Mouse (Mus musculus): ENCODE results near the gene Megf8. TPM values are rescaled to one million over a fixed set of nuclear protein-coding genes. Genes with fewer than 3 reads are reported as not detected.
"Not testable (repeated sequence)": the region's sequence is repeated elsewhere in the genome, so short reads cannot be mapped to it uniquely, and the experiment has no call there.

Gene Megf8
- polyA plus RNA-seq, 1 experiment from 2014 or later, result 19.8 TPM

GRCm38 (mm10) chr7:25325431-25325830, 8.5 kb downstream of the Megf8 start:
- Histone ChIP-seq H3K4me1 (replicated peaks) (peaks cover 14% of the 10 kb centered on the region), H3K36me3 (peaks cover 34% of the 10 kb centered on the region)
- not testable (repeated sequence) for H3K9ac ChIP-seq (replicated peaks); H3K27ac ChIP-seq; H3K27me3 ChIP-seq; H3K9me3 ChIP-seq; H3K4me3 ChIP-seq (replicated peaks); H3K4me2 ChIP-seq (replicated peaks); ATAC-seq
- WGBS, result 94% methylated on average over 6 of the region's 6 CpGs

GRCm38 (mm10) chr7:25326233-25326632, 9.3 kb downstream of the Megf8 start:
- ATAC-seq, result no peak
- H3K36me3 ChIP-seq, result peaks cover 42% of the 10 kb centered on the region
- H3K4me1 ChIP-seq (replicated peaks), result peaks cover 10% of the 10 kb centered on the region
- no peak overlapping the region for H3K4me3 ChIP-seq (replicated peaks)
- WGBS, result 95% methylated on average over 8 of the region's 8 CpGs
- H3K27me3 ChIP-seq, result no peaks in the 10 kb centered on the region
- no peak overlapping the region for H3K4me2 ChIP-seq (replicated peaks)
- H3K9me3 ChIP-seq, result no peaks in the 10 kb centered on the region
- H3K27ac ChIP-seq, result no peak overlapping the region
- H3K9ac ChIP-seq (replicated peaks), result no peak overlapping the region

- Histone ChIP-seq H3K4me1 (replicated peaks) (0 out of 2 replicates have a peak, but pooled peaks cover 3% of the 10 kb centered on the region), H3K27me3 (no peaks in the 10 kb centered on the region), H3K27ac (no peak overlapping the region), H3K4me3 (replicated peaks) (no peak overlapping the region), H3K36me3 (peaks cover 75% of the 10 kb centered on the region), H3K9me3 (no peaks in the 10 kb centered on the region), H3K4me2 (replicated peaks) (no peak overlapping the region), H3K9ac (replicated peaks) (no peak overlapping the region)
- ATAC-seq, result peak; percentile 76
- WGBS, result 41% methylated on average over 16 of the region's 16 CpGs
Measured at GRCm38 (mm10) chr7:25333596-25334307, 16.8 kb downstream of the Megf8 start.

DNA sequence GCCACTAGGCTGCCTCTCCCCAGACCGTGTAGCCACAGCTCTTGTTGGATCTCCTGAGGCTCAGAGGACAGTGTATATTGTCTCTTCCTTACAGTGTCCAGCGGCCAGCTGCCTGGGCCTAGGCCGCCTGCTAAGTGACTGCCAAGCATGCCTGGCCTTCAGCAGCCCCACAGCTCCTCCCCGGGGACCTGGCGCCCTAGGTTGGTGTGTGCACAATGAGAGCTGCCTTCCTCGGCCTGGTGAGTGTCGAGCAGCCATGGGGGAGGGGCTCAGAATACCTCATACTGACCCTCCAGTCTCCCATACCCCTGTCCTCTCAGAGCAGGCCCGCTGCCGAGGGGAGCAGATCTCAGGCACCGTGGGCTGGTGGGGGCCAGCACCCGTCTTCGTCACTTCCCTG, 17.5 kb downstream of the Megf8 start:
- H3K27me3 ChIP-seq, result no peaks in the 10 kb centered on the region
- no peak overlapping the region for H3K27ac ChIP-seq
- H3K4me3 ChIP-seq (replicated peaks), result no peak overlapping the region
- H3K36me3 ChIP-seq, result peaks cover 75% of the 10 kb centered on the region
- ATAC-seq, result peak; percentile 35
- H3K4me1 ChIP-seq (replicated peaks), result 0 out of 2 replicates have a peak, but pooled peaks cover 3% of the 10 kb centered on the region
- no peak overlapping the region for H3K9ac ChIP-seq (replicated peaks)
- WGBS, result 84% methylated on average over 12 of the region's 12 CpGs
- H3K4me2 ChIP-seq (replicated peaks), result no peak overlapping the region
- H3K9me3 ChIP-seq, result no peaks in the 10 kb centered on the region

GRCm38 (mm10) chr7:25339329-25339728, 22.4 kb downstream of the Megf8 start:
- Histone ChIP-seq H3K27me3 (no peaks in the 10 kb centered on the region), H3K27ac (no peak overlapping the region), H3K9me3 (no peaks in the 10 kb centered on the region), H3K4me1 (replicated peaks) (peaks cover 7% of the 10 kb centered on the region), H3K36me3 (peaks cover 84% of the 10 kb centered on the region), H3K4me2 (replicated peaks) (no peak overlapping the region), H3K4me3 (replicated peaks) (no peak overlapping the region), H3K9ac (replicated peaks) (no peak overlapping the region)
- no peak for ATAC-seq
- WGBS, result 91% methylated on average over 9 of the region's 9 CpGs

GRCm38 (mm10) chr7:25341000-25341784, 24.2 kb downstream of the Megf8 start:
- no peak overlapping the region for H3K4me3 ChIP-seq (replicated peaks)
- peaks cover 80% of the 10 kb centered on the region for H3K36me3 ChIP-seq
- 69% methylated on average over 19 of the region's 20 CpGs for WGBS
- H3K9ac ChIP-seq (replicated peaks), result no peak overlapping the region
- H3K4me1 ChIP-seq (replicated peaks), result peaks cover 7% of the 10 kb centered on the region
- H3K9me3 ChIP-seq, result no peaks in the 10 kb centered on the region
- no peak overlapping the region for H3K4me2 ChIP-seq (replicated peaks)
- H3K27ac ChIP-seq, result no peak overlapping the region
- peak; percentile 65 for ATAC-seq
- H3K27me3 ChIP-seq, result no peaks in the 10 kb centered on the region

DNA sequence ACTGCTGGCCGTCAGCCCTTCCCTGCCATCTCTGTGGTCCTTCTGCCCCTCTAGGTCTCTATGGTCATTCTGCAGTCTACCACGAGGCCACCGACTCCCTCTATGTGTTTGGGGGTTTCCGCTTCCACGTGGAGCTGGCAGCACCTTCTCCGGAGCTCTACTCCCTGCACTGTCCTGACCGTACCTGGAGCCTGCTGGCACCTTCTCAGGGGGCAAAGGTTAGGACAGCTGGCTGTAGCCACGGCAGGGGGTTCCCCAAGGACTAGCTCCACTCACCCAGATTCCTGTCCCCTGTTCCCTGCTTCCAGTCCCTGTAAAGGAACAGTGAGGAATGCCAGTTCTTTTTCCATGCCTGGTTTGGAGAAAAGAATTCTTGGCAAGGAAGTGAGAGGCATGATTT, 31.9 kb downstream of the Megf8 start:
- no peak for ATAC-seq
- H3K4me1 ChIP-seq (replicated peaks), result no peaks in the 10 kb centered on the region
- 84% methylated on average over 8 of the region's 8 CpGs for WGBS
- peaks cover 7% of the 10 kb centered on the region; the same call in 1 of the 2 replicates for H3K9me3 ChIP-seq
- no peak overlapping the region for H3K27ac ChIP-seq
- H3K36me3 ChIP-seq, result peaks cover 95% of the 10 kb centered on the region
- no peak overlapping the region for H3K4me3 ChIP-seq (replicated peaks)
- no peak overlapping the region for H3K9ac ChIP-seq (replicated peaks)
- H3K27me3 ChIP-seq, result no peaks in the 10 kb centered on the region
- H3K4me2 ChIP-seq (replicated peaks), result no peak overlapping the region

GRCm38 (mm10) chr7:25358721-25359206, 41.8 kb downstream of the Megf8 start:
- no peak overlapping the region for H3K9ac ChIP-seq (replicated peaks)
- H3K4me1 ChIP-seq (replicated peaks), result 0 out of 2 replicates have a peak, but pooled peaks cover 6% of the 10 kb centered on the region
- ATAC-seq, result peak; percentile 53
- H3K9me3 ChIP-seq, result no peaks in the 10 kb centered on the region
- peaks cover 93% of the 10 kb centered on the region for H3K36me3 ChIP-seq
- H3K4me3 ChIP-seq (replicated peaks), result no peak overlapping the region
- no peaks in the 10 kb centered on the region for H3K27me3 ChIP-seq
- H3K4me2 ChIP-seq (replicated peaks), result no peak overlapping the region
- H3K27ac ChIP-seq, result peak overlapping the region; percentile 53; the same call in 1 of the 2 replicates
- 71% methylated on average over 19 of the region's 19 CpGs for WGBS

DNA sequence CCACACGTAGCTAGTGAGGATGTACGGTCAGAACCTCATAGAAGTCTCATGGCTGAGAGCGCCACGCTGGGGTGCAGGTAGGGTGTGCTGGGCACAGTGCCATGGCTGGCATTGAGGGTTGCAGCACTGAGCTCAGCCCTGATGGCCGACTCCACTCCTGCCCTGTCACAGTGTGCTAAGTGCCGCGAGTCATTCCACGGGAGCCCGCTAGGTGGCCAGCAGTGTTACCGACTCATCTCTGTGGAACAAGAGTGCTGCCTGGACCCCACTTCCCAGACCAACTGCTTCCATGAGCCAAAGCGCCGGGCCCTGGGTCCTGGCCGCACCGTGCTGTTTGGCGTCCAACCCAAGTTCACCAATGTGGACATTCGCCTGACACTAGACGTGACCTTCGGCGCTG, 46.2 kb downstream of the Megf8 start:
- H3K4me1 ChIP-seq (replicated peaks), result peaks cover 33% of the 10 kb centered on the region
- ATAC-seq, result no peak
- H3K4me2 ChIP-seq (replicated peaks), result no peak overlapping the region
- H3K9me3 ChIP-seq, result no peaks in the 10 kb centered on the region
- H3K27me3 ChIP-seq, result peaks cover 19% of the 10 kb centered on the region
- H3K36me3 ChIP-seq, result peaks cover 64% of the 10 kb centered on the region
- no peak overlapping the region for H3K4me3 ChIP-seq (replicated peaks)
- WGBS, result 91% methylated on average over 19 of the region's 19 CpGs
- no peak overlapping the region for H3K27ac ChIP-seq
- no peak overlapping the region for H3K9ac ChIP-seq (replicated peaks)

GRCm38 (mm10) chr7:25363632-25364031, 46.7 kb downstream of the Megf8 start:
- no peak for ATAC-seq
- Histone ChIP-seq H3K36me3 (peaks cover 59% of the 10 kb centered on the region), H3K27ac (no peak overlapping the region), H3K4me1 (replicated peaks) (peaks cover 30% of the 10 kb centered on the region), H3K9me3 (no peaks in the 10 kb centered on the region), H3K27me3 (peaks cover 24% of the 10 kb centered on the region), H3K4me2 (replicated peaks) (no peak overlapping the region), H3K9ac (replicated peaks) (no peak overlapping the region), H3K4me3 (replicated peaks) (no peak overlapping the region)
- 95% methylated on average over 17 of the region's 17 CpGs for WGBS

DNA sequence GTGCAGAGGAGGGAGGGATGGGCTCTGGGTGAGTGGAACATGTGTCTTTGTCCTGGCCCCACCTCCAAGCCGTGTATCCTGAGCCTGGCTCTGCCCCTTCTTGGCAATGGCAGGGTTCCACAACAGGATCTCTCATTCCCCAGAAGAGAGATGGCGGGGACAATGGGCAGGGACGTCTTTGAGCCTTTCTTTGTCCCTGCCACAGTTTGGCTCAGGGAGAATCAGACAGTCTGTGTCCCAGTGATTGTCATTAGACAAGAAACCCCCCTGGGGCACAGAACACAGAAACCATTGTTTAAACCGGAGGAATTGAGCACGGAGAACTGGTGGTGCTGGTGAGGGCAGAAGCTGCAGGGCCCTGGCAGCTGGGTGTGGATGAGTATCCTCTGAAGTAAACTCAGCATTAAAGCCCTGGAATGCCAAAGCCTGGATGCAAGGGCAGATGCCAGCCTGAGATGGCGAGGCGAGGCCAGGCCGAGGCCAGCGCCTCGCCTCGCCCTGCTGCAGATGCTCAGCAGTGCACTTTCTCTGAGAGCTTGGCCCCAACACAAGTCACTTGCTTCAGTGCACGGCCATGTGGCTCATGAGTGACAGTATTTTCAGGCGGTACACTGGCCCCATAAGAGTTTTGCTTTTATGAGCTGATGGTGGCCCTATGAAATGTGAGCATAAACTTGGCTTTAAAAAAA, 49.1 kb downstream of the Megf8 start:
- Histone ChIP-seq H3K27me3 (peaks cover 45% of the 10 kb centered on the region), H3K4me1 (replicated peaks) (peaks cover 27% of the 10 kb centered on the region), H3K27ac (peak overlapping the region; percentile 57), H3K4me2 (replicated peaks) (peak overlapping the region; percentile 14; the same call in 1 of the 2 replicates), H3K4me3 (replicated peaks) (no peak overlapping the region), H3K9me3 (no peaks in the 10 kb centered on the region), H3K9ac (replicated peaks) (peak overlapping the region; percentile 1), H3K36me3 (peaks cover 34% of the 10 kb centered on the region)
- WGBS, result 15% methylated on average over 13 of the region's 13 CpGs
- peak; percentile 69 for ATAC-seq

Data from midbrain, embryonic 13.5 days (tissue).